Mouse (Mus musculus) urinary bladder, postnatal 25 days (tissue): ENCODE measurements around the gene Hoxd10.

Experiments used
- DNase-seq: peaks from one replicate; pipeline ENCODE4 v3.0.0; 2022; ENCODE audit warnings: low spot score

Hoxd10 gene

GRCm38 (mm10) chr2:74681594-74682531, 9.9 kb upstream of the Hoxd10 start:
- peak; percentile 35 for DNase-seq

- DNase-seq, result no peak
Measured at GRCm38 (mm10) chr2:74682796-74683195, 8.9 kb upstream of the Hoxd10 start.

- DNase-seq, result no peak
Measured at GRCm38 (mm10) chr2:74683471-74683951, 8.2 kb upstream of the Hoxd10 start.

- DNase-seq, result no peak
Measured at GRCm38 (mm10) chr2:74684106-74684505, 7.6 kb upstream of the Hoxd10 start.

GRCm38 (mm10) chr2:74685059-74685603, 6.6 kb upstream of the Hoxd10 start:
- no peak for DNase-seq

GRCm38 (mm10) chr2:74686301-74686987, 5.3 kb upstream of the Hoxd10 start:
- DNase-seq, result peak; percentile 57

- no peak for DNase-seq
Measured at GRCm38 (mm10) chr2:74686988-74687697, 4.6 kb upstream of the Hoxd10 start.

GRCm38 (mm10) chr2:74687698-74688555, 3.8 kb upstream of the Hoxd10 start:
- no peak for DNase-seq

GRCm38 (mm10) chr2:74688795-74689573, 2.7 kb upstream of the Hoxd10 start:
- DNase-seq, result no peak

GRCm38 (mm10) chr2:74689574-74690337, 2.0 kb upstream of the Hoxd10 start:
- DNase-seq, result no peak

- DNase-seq, result no peak
Measured at GRCm38 (mm10) chr2:74690338-74690716, 1.4 kb upstream of the Hoxd10 start.

GRCm38 (mm10) chr2:74691995-74692807, 477 bp downstream of the Hoxd10 start:
- no peak for DNase-seq

GRCm38 (mm10) chr2:74692808-74693431, 1.2 kb downstream of the Hoxd10 start:
- DNase-seq, result no peak

GRCm38 (mm10) chr2:74693432-74693827, 1.7 kb downstream of the Hoxd10 start:
- no peak for DNase-seq

GRCm38 (mm10) chr2:74694066-74694465, 2.3 kb downstream of the Hoxd10 start:
- no peak for DNase-seq

- DNase-seq, result no peak
Measured at GRCm38 (mm10) chr2:74695383-74695782, 3.7 kb downstream of the Hoxd10 start.

GRCm38 (mm10) chr2:74695813-74696430, 4.2 kb downstream of the Hoxd10 start:
- DNase-seq, result no peak
